Mouse (Mus musculus) spleen, adult 2 months (tissue): ENCODE results near the gene Ap2a2.

Experiments used
- CTCF ChIP-seq: fragments of 200-500 bp; IDR thresholded peaks from 2 replicates; pipeline ENCODE4 v1.5.1; 2011; ENCODE audit warnings: mild to moderate bottlenecking, inconsistent platforms; ENCODE audit not compliant: insufficient read depth, insufficient read length, insufficient replicate concordance; ENCODE audit errors: extremely low read depth
- POLR2A ChIP-seq: fragments of 200-500 bp; IDR thresholded peaks from 2 replicates; pipeline ENCODE4 v1.6.1; 2011; ENCODE audit warnings: low read depth, low read length, inconsistent platforms

DNA sequence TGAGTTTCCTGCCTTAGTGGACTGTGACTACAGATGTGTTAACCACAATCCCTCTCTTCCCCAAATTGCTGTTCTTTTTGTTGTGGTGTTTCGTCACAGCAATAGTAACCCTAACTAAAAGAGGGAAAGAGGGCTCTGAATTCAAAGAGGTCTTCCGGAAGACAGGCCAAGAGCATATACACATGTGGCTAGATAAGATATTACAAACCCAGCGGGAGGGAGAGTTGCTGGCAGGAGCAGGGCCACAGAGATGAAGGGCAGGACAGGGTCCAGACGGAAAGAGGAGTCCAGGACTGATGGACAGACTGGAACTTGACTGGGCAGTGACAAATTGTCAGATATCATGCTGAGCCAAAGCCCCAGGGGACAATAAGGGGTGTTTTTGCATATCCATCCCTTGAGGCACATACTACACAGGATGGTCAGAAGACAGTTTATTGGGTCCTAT is 3.6 kb upstream of the Ap2a2 start:
- TF ChIP-seq CTCF (no peak), POLR2A (no peak)
